Comparison of ENCODE assay signal across 12 mouse cellular contexts in the genomic region with DNA sequence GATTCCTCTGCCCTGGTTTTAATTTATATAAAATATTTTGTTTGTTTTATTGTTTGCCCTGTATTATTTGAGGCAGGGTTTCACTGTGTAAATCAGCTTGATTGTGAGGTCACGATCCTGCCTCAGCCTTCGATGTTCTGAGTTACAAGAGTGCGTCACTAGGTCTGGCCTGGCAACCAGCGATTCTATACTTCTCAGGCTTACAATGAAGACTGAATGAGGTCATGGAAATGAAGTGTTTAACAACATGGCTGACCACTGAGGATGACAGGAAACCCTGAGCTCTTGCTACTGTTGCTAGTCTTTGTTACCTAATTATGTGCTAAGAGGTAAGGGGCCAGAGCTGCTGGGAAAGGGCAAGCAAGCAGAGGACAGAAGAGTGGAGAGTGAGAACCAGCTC. TPM values are rescaled to one million over a fixed set of nuclear protein-coding genes. Genes with fewer than 3 reads are reported as not detected.
DNase-seq lines count a peak whose midpoint lies in the region; ATAC-seq and TF ChIP-seq lines count a peak whose summit lies in the region.
"Had no signal": no experiment of that assay in that cellular context is flagged by ENCODE, and none has a peak within 500 bp of the region (broad histone marks: within the 10 kb centered on the region; RNA-seq: fewer than 3 reads in every experiment).

A gene (plus strand): TSS at position 197 of the 400 bp plus-strand sequence.

- no peaks in the 10 kb centered on the region for H3K4me1 ChIP-seq in lung, adult 2 months (ENCODE audit: control insufficient read depth, insufficient read depth, low read length)

- no peak for TF ChIP-seq CTCF in lung, adult 2 months (IDR thresholded peaks at IDR 0.05; ENCODE audit: insufficient read depth, low read length)
- no peak for TF ChIP-seq CTCF in layer of hippocampus, adult 2 months (conservative IDR thresholded peaks at IDR 0.05)

- WGBS in lung, adult 2 months, result 88% methylated on average over 4 of the region's 4 CpGs

- no peak within 1 kb of the TSS for H3K27ac ChIP-seq in layer of hippocampus, adult 2 months
- H3K27ac ChIP-seq: hindbrain, embryonic 14.5 days had no signal

- TF ChIP-seq POLR2A in lung, adult 2 months (IDR thresholded peaks at IDR 0.05; ENCODE audit: borderline replicate concordance, extremely low read depth, low read depth, low read length), result no peak

- H3K4me3 ChIP-seq in lung, adult 2 months (replicated peaks; ENCODE audit: extremely low read depth, low read depth, low read length), result no peak within 1 kb of the TSS
- H3K4me3 ChIP-seq in layer of hippocampus, adult 2 months, result no peak within 1 kb of the TSS

- no peak for DNase-seq in adrenal gland, adult 2 months
- DNase-seq in adrenal gland, adult 8-10 months, result no peak
- DNase-seq in lung, adult 2 months, result no peak
- no peak for DNase-seq in lung, postnatal 25 days (ENCODE audit: low spot score)
- no peak for DNase-seq in gastrocnemius, postnatal 10 days
- DNase-seq in layer of hippocampus, postnatal 10 days (ENCODE audit: low spot score in 2 of 2), result no peak
- no peak for DNase-seq in layer of hippocampus, adult 2 months (ENCODE audit: low spot score in 2 of 2)
- DNase-seq: cerebellum, adult 9-10 months; lung, embryonic 14.5 days; right cerebral cortex, postnatal 14 days had no signal

- ATAC-seq in monocyte, adult 5-6 weeks (replicated peaks; ENCODE audit: insufficient number of reproducible peaks, low FRiP score, low TSS enrichment, poor library complexity, severe bottlenecking), result no peak

RNA-seq across cellular contexts. Expression of the gene that starts here (rescaled TPM):
- 10 to 100 TPM; 15.8 to 24.2 TPM for total RNA-seq in adrenal gland, adult 2 months (2021)
- polyA plus RNA-seq in adrenal gland, adult 2 months (2012; rRNA removed), result 17.8 and 33.3 TPM in 2 replicates
- total RNA-seq in adrenal gland, adult 8-10 months (2022), result 10 to 100 TPM in 2 of 4 experiments, 1 to 10 TPM in 2; 7.9 to 26.6 (median 16.4) TPM
- polyA plus RNA-seq in lung, adult 2 months (2012; rRNA removed), result 13.6 and 16.4 TPM in 2 replicates
- total RNA-seq in gastrocnemius, postnatal 10 days (2021), result 10 to 100 TPM; 24.9 to 39.5 TPM
- 11.6 to 25.0 TPM (median 22.9 TPM) in 3 replicates for total RNA-seq in monocyte, adult 5-6 weeks (2017)
- 1 to 10 TPM; 2.9 to 3.2 TPM for total RNA-seq in layer of hippocampus, postnatal 10 days (2021)
- total RNA-seq in layer of hippocampus, adult 2 months (2021), result 1 to 10 TPM; 4.9 to 5.3 TPM
